Mouse (Mus musculus) MEL (cell line): Measurements from ENCODE around the gene Apc2.

ENCODE experiments used
- BHLHE40 ChIP-seq: IDR thresholded peaks from 2 replicates; pipeline ENCODE4 v1.6.1; 2012; ENCODE audit warnings: low read depth, mild to moderate bottlenecking, inconsistent platforms, low read length, improper control_type of control experiment, borderline replicate concordance
- CTCF ChIP-seq, 3 experiments: IDR thresholded peaks in 2 of 3; conservative IDR thresholded peaks in 1 of 3; 2 replicates each; pipeline ENCODE4 v1.5.1; 2011 to 2012; ENCODE audit warnings: low read length in 3 of 3, low read depth in 2 of 3, mild to moderate bottlenecking in 2 of 3, improper control_type of control experiment in 1 of 3, inconsistent platforms in 1 of 3, mixed read lengths in 1 of 3, moderate library complexity in 1 of 3; ENCODE audit not compliant: control insufficient read depth in 1 of 3, insufficient read depth in 1 of 3, poor library complexity in 1 of 3, severe bottlenecking in 1 of 3
- ELF1 ChIP-seq: IDR thresholded peaks from 2 replicates; pipeline ENCODE4 v1.6.1; 2014; ENCODE audit warnings: low read depth, mild to moderate bottlenecking, inconsistent platforms, low read length, improper control_type of control experiment, moderate library complexity
- GABPA ChIP-seq: IDR thresholded peaks from 2 replicates; pipeline ENCODE4 v1.6.1; 2012; ENCODE audit warnings: low read depth, mild to moderate bottlenecking, inconsistent platforms, low read length, improper control_type of control experiment, moderate library complexity
- GATA1 ChIP-seq: IDR thresholded peaks from 2 replicates; pipeline ENCODE4 v1.6.1; 2011; ENCODE audit warnings: low read depth, low read length, improper control_type of control experiment
- MAX ChIP-seq: IDR thresholded peaks from 2 replicates; pipeline ENCODE4 v1.6.1; 2011; ENCODE audit warnings: low read length, improper control_type of control experiment
- MYC ChIP-seq: IDR thresholded peaks from 2 replicates; pipeline ENCODE4 v1.6.1; 2011; ENCODE audit warnings: low read depth, mild to moderate bottlenecking, low read length, improper control_type of control experiment, moderate library complexity
- NRF1 ChIP-seq: IDR thresholded peaks from 2 replicates; pipeline ENCODE4 v1.6.1; 2014; ENCODE audit warnings: low read depth, mild to moderate bottlenecking, inconsistent platforms, low read length, improper control_type of control experiment, moderate library complexity; ENCODE audit not compliant: poor library complexity, insufficient read depth, severe bottlenecking
- POLR2A ChIP-seq, 2 experiments: IDR thresholded peaks; 2 replicates each; pipeline ENCODE4 v1.6.1; 2011 to 2012; ENCODE audit warnings: low read length in 2 of 2, mild to moderate bottlenecking in 2 of 2, control low read depth in 1 of 2, improper control_type of control experiment in 1 of 2, low read depth in 1 of 2, moderate library complexity in 1 of 2; ENCODE audit not compliant: control insufficient read depth in 1 of 2, insufficient read depth in 1 of 2, poor library complexity in 1 of 2
- POLR2AphosphoS5 ChIP-seq: IDR thresholded peaks from 2 replicates; pipeline ENCODE4 v1.6.1; 2012; ENCODE audit warnings: low read depth, borderline replicate concordance, mild to moderate bottlenecking, inconsistent platforms, low read length, moderate library complexity, mixed read lengths
- ZNF384 ChIP-seq: IDR thresholded peaks from 2 replicates; pipeline ENCODE4 v1.6.1; 2012; ENCODE audit warnings: low read depth, mild to moderate bottlenecking, inconsistent platforms, low read length, improper control_type of control experiment

- TF ChIP-seq MYC (peak; percentile 1; the same call in 1 of the 2 replicates), ELF1 (peak; percentile 99), CTCF (IDR thresholded peaks at IDR 0.05 in 2 of 3, conservative IDR thresholded peaks at IDR 0.05 in 1 of 3; ENCODE audit: control insufficient read depth in 1 of 3, insufficient read depth in 1 of 3, low read depth in 2 of 3, low read length in 3 of 3, poor library complexity in 1 of 3, severe bottlenecking in 1 of 3) (no peak), GABPA (no peak), POLR2A (IDR thresholded peaks at IDR 0.05; ENCODE audit: control insufficient read depth in 1 of 2, insufficient read depth in 1 of 2, low read depth in 1 of 2, low read length in 2 of 2, poor library complexity in 1 of 2) (peak; percentile 81 to 94), ZNF384 (no peak), MAX (peak; percentile 28), GATA1 (no peak), BHLHE40 (no peak), NRF1 (no peak), POLR2AphosphoS5 (no peak)
Measured at GRCm38 (mm10) chr10:80320340-80320760, 24.6 kb downstream of the Apc2 start, which contains the start of gene 2310011J03Rik.
